Mouse (Mus musculus): ENCODE measurements around the gene Aldh1a3. TPM values are rescaled to one million over a fixed set of nuclear protein-coding genes. Genes with fewer than 3 reads are reported as not detected.

Gene Aldh1a3
- total RNA-seq, 2 experiments from 2014 or later, result not detected

DNA sequence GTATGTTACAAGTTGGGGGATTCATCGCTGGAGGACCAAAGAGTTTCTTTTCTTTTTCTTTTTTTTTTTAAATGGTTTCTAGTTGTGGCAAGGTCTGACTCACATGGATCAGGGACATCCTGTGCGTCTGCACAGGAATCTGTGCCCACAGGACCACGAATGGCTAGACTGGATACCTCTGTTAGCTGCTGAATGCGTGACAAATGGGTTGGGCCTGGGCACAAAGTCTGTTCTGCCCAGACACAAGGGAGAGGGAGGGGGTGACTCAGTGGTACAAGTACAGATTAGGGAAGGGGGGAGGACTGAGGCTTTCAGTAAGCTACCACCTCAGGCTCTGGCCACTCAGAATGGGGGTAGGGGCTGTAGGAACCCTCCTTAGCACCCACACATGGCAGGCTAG is 51.6 kb downstream of the Aldh1a3 start:
- ATAC-seq (replicated peaks; ENCODE audit: low FRiP score, poor library complexity, severe bottlenecking), result no peak

GRCm38 (mm10) chr7:66373391-66373790 is 53.9 kb downstream of the Aldh1a3 start:
- ATAC-seq (replicated peaks; ENCODE audit: low FRiP score, poor library complexity, severe bottlenecking), result no peak

- ATAC-seq (replicated peaks; ENCODE audit: low FRiP score, poor library complexity, severe bottlenecking), result no peak
These were observed 56.3 kb downstream of the Aldh1a3 start for GRCm38 (mm10) chr7:66370970-66371369.

DNA sequence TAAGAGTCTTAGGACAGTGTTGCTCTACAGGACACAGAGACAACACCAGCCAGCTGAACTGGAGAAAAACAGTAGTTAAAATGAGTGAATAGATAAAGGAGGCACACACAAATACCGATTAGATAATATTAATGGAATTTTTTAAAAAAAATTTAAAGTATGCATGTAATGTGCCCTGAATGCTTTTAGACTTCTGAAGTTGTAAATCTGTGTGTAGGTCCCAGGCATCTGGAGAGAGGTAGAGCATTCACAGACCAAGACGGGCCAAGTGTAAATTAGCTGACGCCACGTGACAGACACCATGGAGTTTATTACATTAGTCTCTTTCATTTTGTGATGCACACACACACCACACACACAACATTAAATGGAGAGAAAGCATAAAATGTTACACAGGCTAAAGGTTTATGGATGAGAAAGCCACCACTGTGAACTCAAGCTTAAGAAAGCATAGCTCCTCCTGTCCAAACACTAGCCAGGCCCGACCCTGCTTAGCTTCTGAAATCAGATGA is 57.3 kb downstream of the Aldh1a3 start:
- no peak for ATAC-seq (replicated peaks; ENCODE audit: low FRiP score, poor library complexity, severe bottlenecking)

DNA sequence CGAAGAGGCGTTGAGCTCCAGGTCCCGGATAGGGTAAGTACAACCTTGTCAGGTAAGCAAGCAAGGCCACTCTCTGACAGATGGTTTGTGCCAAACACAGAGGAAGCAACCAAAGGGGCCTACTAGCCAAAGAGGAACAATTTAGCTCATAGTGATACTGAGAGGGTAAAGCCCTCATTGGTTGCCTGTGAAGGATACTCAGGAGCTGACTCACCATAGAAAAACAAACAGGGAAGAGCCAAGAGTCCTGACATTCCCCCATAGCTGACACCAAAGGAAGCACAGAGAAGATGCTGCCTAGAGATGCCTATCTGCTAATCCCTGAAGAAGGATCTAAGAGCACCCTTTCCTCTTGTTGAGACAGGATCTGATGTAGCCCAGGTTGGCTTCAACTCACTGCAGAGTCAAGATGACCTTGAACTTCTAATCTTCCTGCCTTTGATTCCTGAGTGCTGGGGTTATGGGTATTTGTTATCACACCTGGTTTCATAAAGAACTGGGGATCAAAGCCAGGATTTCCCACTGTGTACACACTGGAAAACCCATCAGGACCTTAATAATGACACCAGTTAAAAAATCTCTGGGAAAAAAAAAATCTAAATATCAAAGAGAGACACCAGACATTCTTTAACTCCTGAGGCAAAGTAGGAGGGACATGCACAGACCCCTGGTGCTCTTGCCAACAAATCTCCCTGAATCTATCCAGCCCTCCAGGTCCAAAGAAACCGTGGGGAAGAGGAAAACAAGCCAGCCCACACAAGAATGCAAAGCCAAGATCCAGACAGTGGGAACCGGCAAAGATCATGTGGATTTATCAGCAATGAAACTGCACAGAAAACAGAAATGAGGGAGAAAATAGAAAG is 58.0 kb downstream of the Aldh1a3 start:
- ATAC-seq (replicated peaks; ENCODE audit: low FRiP score, poor library complexity, severe bottlenecking), result no peak

DNA sequence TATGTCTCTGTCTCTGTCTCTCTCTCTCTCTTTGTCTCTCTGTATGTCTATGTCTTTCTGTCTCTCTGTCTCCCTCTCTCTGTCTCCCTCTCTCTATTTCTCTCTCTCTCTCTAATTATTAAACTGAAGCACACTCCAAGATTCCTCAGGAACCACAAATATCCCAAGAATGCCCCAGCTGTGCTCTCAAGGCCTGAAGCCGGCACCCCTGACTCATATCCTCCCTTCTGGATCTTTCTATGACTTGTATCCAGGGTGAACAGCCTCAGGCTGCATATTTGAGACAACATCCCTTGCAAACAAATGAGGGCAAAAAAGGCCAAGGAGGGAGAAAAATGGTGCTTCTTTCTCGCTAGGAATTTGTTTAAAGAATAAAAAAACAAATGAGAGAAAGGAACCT is 61.4 kb downstream of the Aldh1a3 start, which contains the start of gene Gm10974:
TSS of gene Gm10974 (plus strand) at position 2 of the 400 bp plus-strand sequence.
- ATAC-seq (replicated peaks; ENCODE audit: low FRiP score, poor library complexity, severe bottlenecking), result no peak

DNA sequence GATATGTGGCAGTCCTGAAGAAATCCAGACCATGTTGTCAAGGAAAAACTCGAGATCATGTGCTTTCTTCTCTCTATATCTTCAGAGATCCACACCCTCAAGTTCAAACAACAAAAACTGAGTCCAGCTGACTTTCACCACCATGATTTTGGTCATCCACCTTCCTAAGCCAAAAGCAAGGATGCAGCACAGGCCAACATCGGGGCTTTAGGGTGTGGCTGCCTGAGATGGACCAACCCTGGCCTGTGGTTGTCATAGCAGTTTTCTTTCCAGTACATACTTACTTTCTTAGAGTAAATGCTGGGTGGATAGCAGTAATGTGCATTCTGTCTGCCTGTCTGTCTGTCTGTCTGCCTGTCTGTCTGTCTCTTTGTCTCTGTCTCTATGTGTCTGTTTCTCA is 61.9 kb downstream of the Aldh1a3 start:
- no peak for ATAC-seq (replicated peaks; ENCODE audit: low FRiP score, poor library complexity, severe bottlenecking)

GRCm38 (mm10) chr7:66364491-66364890 is 62.8 kb downstream of the Aldh1a3 start:
- ATAC-seq (replicated peaks; ENCODE audit: low FRiP score, poor library complexity, severe bottlenecking), result no peak

DNA sequence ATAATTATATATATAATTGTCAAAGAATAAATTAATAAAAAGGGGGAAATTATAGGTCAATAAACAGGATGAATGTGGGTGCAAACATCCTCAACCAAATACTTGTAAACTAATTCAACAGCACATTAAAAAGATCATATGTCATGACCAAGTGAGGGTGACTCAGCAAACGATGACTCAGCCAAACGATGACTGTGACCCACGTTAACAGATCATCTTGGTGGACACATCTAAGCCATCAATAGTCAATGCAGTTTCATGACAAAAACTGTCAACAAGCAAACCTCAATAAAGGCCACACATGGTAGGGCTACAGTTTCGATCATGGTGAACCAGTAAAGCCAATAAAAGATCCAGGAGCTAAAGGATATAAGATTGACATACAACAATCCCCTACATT is 68.3 kb downstream of the Aldh1a3 start:
- ATAC-seq (replicated peaks; ENCODE audit: low FRiP score, poor library complexity, severe bottlenecking), result no peak

GRCm38 (mm10) chr7:66358461-66358860 is 68.9 kb downstream of the Aldh1a3 start:
- no peak for ATAC-seq (replicated peaks; ENCODE audit: low FRiP score, poor library complexity, severe bottlenecking)

- no peak for ATAC-seq (replicated peaks; ENCODE audit: low FRiP score, poor library complexity, severe bottlenecking)
These were observed 71.4 kb downstream of the Aldh1a3 start for GRCm38 (mm10) chr7:66355791-66356522.

DNA sequence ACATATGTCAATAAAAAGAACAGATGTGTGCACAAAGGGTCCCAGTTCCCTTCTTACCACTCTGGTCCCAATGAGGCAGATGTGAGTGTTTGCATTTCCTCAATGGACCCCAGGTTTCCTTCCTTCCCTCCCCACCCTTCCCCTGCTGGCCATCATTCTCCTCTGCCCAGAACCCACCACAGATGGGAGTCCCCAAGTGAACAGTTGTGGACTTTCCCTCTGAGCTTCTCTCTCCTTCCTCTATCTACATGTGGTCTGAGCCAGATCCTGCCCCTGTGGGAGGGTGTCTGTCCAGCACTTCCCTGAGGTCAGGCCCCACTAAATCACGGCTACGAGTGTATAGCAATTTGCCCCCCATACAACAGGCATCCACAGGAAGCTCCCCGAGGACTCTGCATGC is 72.4 kb downstream of the Aldh1a3 start:
- ATAC-seq (replicated peaks; ENCODE audit: low FRiP score, poor library complexity, severe bottlenecking), result no peak

DNA sequence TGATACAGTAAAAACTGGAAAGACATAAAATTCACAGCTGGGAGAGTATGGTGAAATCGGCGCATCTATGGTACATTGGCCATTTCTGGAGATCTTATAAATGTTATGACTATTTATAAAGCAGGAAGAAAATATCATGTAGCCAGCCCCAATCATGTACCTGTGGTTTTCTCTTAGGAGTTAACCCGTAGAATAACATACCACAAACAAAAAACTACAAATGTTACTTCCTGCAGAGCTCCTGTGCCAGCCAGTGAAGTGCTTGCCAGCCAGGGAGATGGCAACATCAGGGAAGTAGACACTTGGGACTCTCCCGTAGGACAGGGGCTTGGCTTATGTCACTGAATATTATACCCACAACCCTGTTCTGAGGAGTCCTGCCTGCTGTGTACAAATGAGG is 76.2 kb downstream of the Aldh1a3 start:
- no peak for ATAC-seq (replicated peaks; ENCODE audit: low FRiP score, poor library complexity, severe bottlenecking)

DNA sequence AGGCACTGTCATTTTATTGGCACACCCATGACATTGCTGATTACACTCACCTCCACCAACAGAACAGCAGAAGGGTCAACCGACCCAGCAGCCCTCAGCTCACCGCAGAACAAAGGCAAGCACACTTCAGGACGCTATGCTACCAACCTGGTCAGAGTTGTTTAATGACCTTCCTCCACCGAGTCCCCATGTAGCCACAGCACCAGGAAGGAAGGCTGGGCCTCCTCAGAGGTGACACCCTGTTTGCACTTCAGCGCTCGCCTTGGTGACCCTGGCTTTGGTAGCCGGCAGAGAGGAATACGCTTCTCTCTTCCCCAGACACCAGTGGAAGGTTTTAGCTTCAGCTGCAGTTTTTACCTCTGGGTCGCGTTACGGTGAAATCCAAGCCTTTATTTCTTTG is 77.6 kb downstream of the Aldh1a3 start:
- no peak for ATAC-seq (replicated peaks; ENCODE audit: low FRiP score, poor library complexity, severe bottlenecking)

GRCm38 (mm10) chr7:66348588-66348987 is 78.7 kb downstream of the Aldh1a3 start:
- ATAC-seq (replicated peaks; ENCODE audit: low FRiP score, poor library complexity, severe bottlenecking), result no peak

DNA sequence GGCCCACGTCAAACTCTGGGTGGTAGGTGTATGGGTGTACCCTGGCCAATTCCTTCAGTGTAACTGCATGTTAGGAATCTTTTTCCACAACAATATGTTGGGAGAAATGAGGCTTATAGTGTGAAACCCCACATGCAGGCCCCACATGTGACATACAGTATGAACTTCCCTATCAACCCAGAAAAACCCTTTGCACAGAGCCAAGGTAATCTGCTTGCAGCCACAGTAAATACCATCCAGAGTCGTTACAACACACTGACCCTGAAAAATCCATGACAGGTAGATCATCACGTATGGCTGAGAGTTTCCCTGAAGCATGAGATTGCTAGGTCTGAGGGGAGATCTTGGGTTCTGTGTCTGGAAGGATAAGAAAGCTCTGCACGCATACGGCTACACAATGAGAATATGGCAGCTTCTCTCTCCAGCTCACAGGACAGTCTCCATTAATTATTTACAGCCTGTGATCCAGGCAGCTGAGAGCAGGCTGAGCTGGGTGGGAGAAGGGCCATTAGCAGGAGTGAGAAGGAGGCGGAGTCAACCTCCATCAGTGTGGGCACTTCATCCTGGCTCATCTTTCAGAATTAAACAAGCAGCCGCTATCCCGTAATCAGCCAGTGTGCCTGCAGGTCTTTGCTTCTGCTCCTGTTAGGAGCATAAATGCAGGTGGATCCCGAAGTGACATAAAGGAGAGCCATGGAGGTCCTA is 80.2 kb downstream of the Aldh1a3 start:
- no peak for ATAC-seq (replicated peaks; ENCODE audit: low FRiP score, poor library complexity, severe bottlenecking)

DNA sequence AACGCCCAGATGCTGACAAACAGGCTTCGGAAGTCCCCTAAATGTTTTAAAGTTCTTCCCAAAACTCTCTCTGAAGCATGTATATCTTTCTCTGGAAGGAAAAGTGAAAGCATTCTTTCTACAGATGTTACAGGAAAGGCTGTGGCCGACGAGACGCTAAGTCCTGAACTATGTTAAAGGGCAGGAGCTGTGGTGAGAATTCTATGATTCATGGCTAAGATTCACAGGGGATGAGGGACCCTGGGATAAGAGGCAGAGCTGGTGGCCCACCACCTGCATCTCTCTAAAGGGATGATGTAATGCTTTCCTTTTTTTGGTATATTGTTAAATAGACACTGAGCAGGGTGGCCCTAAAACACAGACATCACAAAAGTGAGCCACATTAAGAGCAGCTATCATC is 84.0 kb downstream of the Aldh1a3 start:
- no peak for ATAC-seq (replicated peaks; ENCODE audit: low FRiP score, poor library complexity, severe bottlenecking)

- ATAC-seq (replicated peaks; ENCODE audit: low FRiP score, poor library complexity, severe bottlenecking), result no peak
These were observed 84.5 kb downstream of the Aldh1a3 start for GRCm38 (mm10) chr7:66342831-66343230.

DNA sequence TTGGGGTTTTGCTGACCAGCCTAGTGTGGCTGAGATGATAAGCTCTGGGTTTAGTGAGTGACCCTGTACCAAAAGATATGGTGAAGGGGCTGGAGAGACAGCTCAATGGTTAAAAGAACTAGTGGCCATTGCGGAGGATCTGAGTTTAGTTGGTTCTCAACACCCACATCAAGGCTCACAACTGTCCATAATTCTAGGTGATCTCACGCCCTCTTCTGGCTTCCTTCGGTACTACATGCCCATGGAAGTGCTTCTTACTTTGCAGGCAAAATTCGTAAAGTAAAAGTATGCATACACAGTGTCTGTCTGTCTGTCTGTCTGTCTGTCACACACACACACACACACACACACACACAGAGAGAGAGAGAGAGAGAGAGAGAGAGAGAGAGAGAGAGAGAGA is 85.0 kb downstream of the Aldh1a3 start:
- no peak for ATAC-seq (replicated peaks; ENCODE audit: low FRiP score, poor library complexity, severe bottlenecking)
